Mouse (Mus musculus): ENCODE data around the gene Foxn3. TPM values are rescaled to one million over a fixed set of nuclear protein-coding genes. Genes with fewer than 3 reads are reported as not detected.

Foxn3 gene
- polyA plus RNA-seq (2015; fragmentation: Nextera tagmentation; extraction: Ambion mirVana) = 70.0 and 74.5 TPM in 2 replicates

- Histone ChIP-seq H3K9ac (peak within 1 kb of the TSS; percentile 75), H3K27ac (replicated peaks) (peak within 1 kb of the TSS; percentile 88), H3K27me3 (peaks cover 5% of the 10 kb centered on the region; the same call in 1 of the 2 replicates), H3K36me3 (no peaks in the 10 kb centered on the region), H3K4me2 (peak within 1 kb of the TSS; percentile 56), H3K4me3 (peak within 1 kb of the TSS; percentile 55), H3K4me1 (replicated peaks) (peaks cover 35% of the 10 kb centered on the region), H3K9me3 (no peaks in the 10 kb centered on the region)
- WGBS = under 1% methylated on average over 66 of the region's 66 CpGs
- ATAC-seq (ENCODE audit: low read depth) = peak; percentile 94
Measured at GRCm38 (mm10) chr12:99563219-99564059, at the start of gene Foxn3. Gene Foxn3, minus strand, starts transcription at chr12:99563582.

GRCm38 (mm10) chr12:99612181-99612871 is 48.9 kb upstream of the Foxn3 start:
- no peak overlapping the region for H3K4me2 ChIP-seq

GRCm38 (mm10) chr12:99610868-99611267 is 47.5 kb upstream of the Foxn3 start:
- no peak overlapping the region for H3K9ac ChIP-seq
- ATAC-seq (ENCODE audit: low read depth) = no peak
- H3K4me3 ChIP-seq = no peak overlapping the region
- no peaks in the 10 kb centered on the region for H3K27me3 ChIP-seq
- no peaks in the 10 kb centered on the region for H3K36me3 ChIP-seq
- 96% methylated on average over 7 of the region's 7 CpGs for WGBS
- no peaks in the 10 kb centered on the region for H3K9me3 ChIP-seq
- no peak overlapping the region for H3K4me2 ChIP-seq
- no peak overlapping the region for H3K27ac ChIP-seq (replicated peaks)
- H3K4me1 ChIP-seq (replicated peaks) = no peaks in the 10 kb centered on the region

More at GRCm38 (mm10) chr12:99612181-99612871, 48.9 kb upstream of the Foxn3 start:
- H3K27ac ChIP-seq (replicated peaks) = no peak overlapping the region
- H3K36me3 ChIP-seq = no peaks in the 10 kb centered on the region
- H3K4me3 ChIP-seq = no peak overlapping the region
- H3K27me3 ChIP-seq = no peaks in the 10 kb centered on the region
- ATAC-seq (ENCODE audit: low read depth) = no peak
- no peak overlapping the region for H3K9ac ChIP-seq
- H3K4me1 ChIP-seq (replicated peaks) = no peaks in the 10 kb centered on the region
- no peaks in the 10 kb centered on the region for H3K9me3 ChIP-seq
- 47% methylated on average over 9 of the region's 9 CpGs for WGBS

GRCm38 (mm10) chr12:99610069-99610815 is 46.9 kb upstream of the Foxn3 start:
- WGBS = 90% methylated on average over 16 of the region's 16 CpGs
- Histone ChIP-seq H3K4me2 (no peak overlapping the region), H3K36me3 (no peaks in the 10 kb centered on the region), H3K27me3 (no peaks in the 10 kb centered on the region), H3K27ac (replicated peaks) (no peak overlapping the region), H3K9ac (no peak overlapping the region), H3K4me3 (no peak overlapping the region), H3K9me3 (no peaks in the 10 kb centered on the region), H3K4me1 (replicated peaks) (no peaks in the 10 kb centered on the region)
- no peak for ATAC-seq (ENCODE audit: low read depth)

- no peak overlapping the region for H3K27ac ChIP-seq (replicated peaks)
Measured at GRCm38 (mm10) chr12:99609643-99610042, 46.3 kb upstream of the Foxn3 start.

GRCm38 (mm10) chr12:99608279-99608955 is 45.0 kb upstream of the Foxn3 start:
- ATAC-seq (ENCODE audit: low read depth) = no peak
- Histone ChIP-seq H3K9ac (no peak overlapping the region), H3K27ac (replicated peaks) (no peak overlapping the region), H3K27me3 (no peaks in the 10 kb centered on the region), H3K4me2 (no peak overlapping the region), H3K4me1 (replicated peaks) (no peaks in the 10 kb centered on the region), H3K9me3 (no peaks in the 10 kb centered on the region), H3K4me3 (no peak overlapping the region), H3K36me3 (no peaks in the 10 kb centered on the region)
- 86% methylated on average over 10 of the region's 10 CpGs for WGBS

More at GRCm38 (mm10) chr12:99609643-99610042, 46.3 kb upstream of the Foxn3 start:
- no peaks in the 10 kb centered on the region for H3K9me3 ChIP-seq
- no peak overlapping the region for H3K9ac ChIP-seq
- ATAC-seq (ENCODE audit: low read depth) = no peak
- WGBS = 84% methylated on average over 5 of the region's 5 CpGs
- no peaks in the 10 kb centered on the region for H3K36me3 ChIP-seq
- no peaks in the 10 kb centered on the region for H3K4me1 ChIP-seq (replicated peaks)
- no peak overlapping the region for H3K4me3 ChIP-seq
- H3K27me3 ChIP-seq = no peaks in the 10 kb centered on the region
- H3K4me2 ChIP-seq = no peak overlapping the region

GRCm38 (mm10) chr12:99603381-99603780 is 40.0 kb upstream of the Foxn3 start:
- Histone ChIP-seq H3K4me1 (replicated peaks) (no peaks in the 10 kb centered on the region), H3K27me3 (no peaks in the 10 kb centered on the region), H3K36me3 (no peaks in the 10 kb centered on the region), H3K27ac (replicated peaks) (no peak overlapping the region), H3K9ac (no peak overlapping the region), H3K9me3 (no peaks in the 10 kb centered on the region), H3K4me3 (no peak overlapping the region), H3K4me2 (no peak overlapping the region)
- ATAC-seq (ENCODE audit: low read depth) = no peak
- 79% methylated on average over 2 of the region's 2 CpGs for WGBS

GRCm38 (mm10) chr12:99601841-99602240 is 38.5 kb upstream of the Foxn3 start:
- no peak overlapping the region for H3K27ac ChIP-seq (replicated peaks)
- no peak overlapping the region for H3K4me2 ChIP-seq
- no peaks in the 10 kb centered on the region for H3K4me1 ChIP-seq (replicated peaks)
- H3K9ac ChIP-seq = no peak overlapping the region
- no peak for ATAC-seq (ENCODE audit: low read depth)
- H3K9me3 ChIP-seq = no peaks in the 10 kb centered on the region
- no peaks in the 10 kb centered on the region for H3K27me3 ChIP-seq
- no peak overlapping the region for H3K4me3 ChIP-seq
- WGBS = 96% methylated on average over 3 of the region's 3 CpGs
- no peaks in the 10 kb centered on the region for H3K36me3 ChIP-seq

GRCm38 (mm10) chr12:99601392-99601791 is 38.0 kb upstream of the Foxn3 start:
- H3K4me3 ChIP-seq = no peak overlapping the region
- no peaks in the 10 kb centered on the region for H3K9me3 ChIP-seq
- H3K27me3 ChIP-seq = no peaks in the 10 kb centered on the region
- no peaks in the 10 kb centered on the region for H3K36me3 ChIP-seq
- no peak for ATAC-seq (ENCODE audit: low read depth)
- H3K9ac ChIP-seq = no peak overlapping the region
- H3K4me1 ChIP-seq (replicated peaks) = no peaks in the 10 kb centered on the region
- no peak overlapping the region for H3K4me2 ChIP-seq
- no peak overlapping the region for H3K27ac ChIP-seq (replicated peaks)
- WGBS = 68% methylated on average over 8 of the region's 8 CpGs

- H3K27ac ChIP-seq (replicated peaks) = no peak overlapping the region
- WGBS = 72% methylated on average over 7 of the region's 7 CpGs
- H3K36me3 ChIP-seq = no peaks in the 10 kb centered on the region
- H3K4me2 ChIP-seq = no peak overlapping the region
- H3K27me3 ChIP-seq = no peaks in the 10 kb centered on the region
- no peaks in the 10 kb centered on the region for H3K9me3 ChIP-seq
- no peak for ATAC-seq (ENCODE audit: low read depth)
- no peak overlapping the region for H3K9ac ChIP-seq
- no peaks in the 10 kb centered on the region for H3K4me1 ChIP-seq (replicated peaks)
- H3K4me3 ChIP-seq = no peak overlapping the region
Measured at GRCm38 (mm10) chr12:99599606-99600005, 36.2 kb upstream of the Foxn3 start.

GRCm38 (mm10) chr12:99596397-99596796 is 33.0 kb upstream of the Foxn3 start:
- no peak for ATAC-seq (ENCODE audit: low read depth)
- Histone ChIP-seq H3K36me3 (no peaks in the 10 kb centered on the region), H3K9me3 (peaks cover 13% of the 10 kb centered on the region; the same call in 1 of the 2 replicates), H3K4me3 (no peak overlapping the region), H3K4me1 (replicated peaks) (no peaks in the 10 kb centered on the region), H3K9ac (no peak overlapping the region), H3K27me3 (no peaks in the 10 kb centered on the region), H3K4me2 (no peak overlapping the region), H3K27ac (replicated peaks) (no peak overlapping the region)
- WGBS = 89% methylated on average over 2 of the region's 2 CpGs

All from neural tube, embryonic 13.5 days (tissue).